Mouse (Mus musculus): ENCODE results near the gene BC030867. TPM values are rescaled to one million over a fixed set of nuclear protein-coding genes. Genes with fewer than 3 reads are reported as not detected.

Gene BC030867
- total and polyA plus RNA-seq, 3 experiments, result 20.0 to 51.7 (median 36.2) TPM

DNA sequence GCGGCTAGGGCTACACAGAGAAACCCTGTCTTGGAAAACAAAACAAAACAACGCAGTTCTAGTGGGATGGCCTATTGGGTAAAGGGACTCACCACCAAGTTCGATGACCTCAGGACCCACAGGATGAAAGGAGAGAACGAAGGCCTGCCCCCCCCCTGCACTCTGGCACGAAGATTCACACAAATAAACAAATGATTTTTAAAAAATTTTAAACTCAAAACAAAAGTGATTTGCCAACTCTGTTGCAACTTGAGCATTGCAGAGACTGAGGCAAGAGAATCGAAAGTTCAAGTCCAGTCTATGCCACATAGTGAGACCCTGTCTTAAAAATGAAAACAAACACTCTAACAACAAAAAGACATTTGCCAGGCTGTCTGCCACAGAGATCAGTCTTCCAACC lies 8.0 kb upstream of the BC030867 start:
- no peak for DNase-seq (ENCODE audit: low read depth, low spot score)
- Histone ChIP-seq H3K79me2 (ENCODE audit: control insufficient read depth, insufficient read depth, low read length, poor library complexity) (no peaks in the 10 kb centered on the region), H3K4me3 (ENCODE audit: control insufficient read depth in 1 of 2, insufficient read depth in 1 of 2, low read depth in 2 of 2, low read length in 2 of 2) (no peak overlapping the region), H3K27ac (ENCODE audit: control insufficient read depth, low read depth, low read length) (no peak overlapping the region), H3K9ac (ENCODE audit: control insufficient read depth, low read depth, low read length, poor library complexity, severe bottlenecking) (no peak overlapping the region), H3K4me1 (ENCODE audit: control insufficient read depth in 1 of 2, insufficient read depth in 2 of 2, low read length in 2 of 2) (peaks cover 3 to 19% of the 10 kb centered on the region in 2 experiments), H3K27me3 (ENCODE audit: control insufficient read depth in 1 of 2, insufficient read depth in 2 of 2, low read length in 2 of 2) (no peaks in the 10 kb centered on the region), H3K36me3 (ENCODE audit: control insufficient read depth in 1 of 2, insufficient read depth in 2 of 2, low read length in 2 of 2) (peaks cover 0 to 12% of the 10 kb centered on the region in 2 experiments; a peak in 2 of 4 replicates), H3K9me3 (replicated peaks; ENCODE audit: insufficient read depth, low read length) (no peaks in the 10 kb centered on the region)
- TF ChIP-seq GATA1 (IDR thresholded peaks at IDR 0.05; ENCODE audit: low read depth, low read length) (no peak), USF2 (IDR thresholded peaks at IDR 0.05; ENCODE audit: borderline replicate concordance in 1 of 2, insufficient read depth in 1 of 2, low read depth in 1 of 2, low read length in 2 of 2) (no peak), NRF1 (IDR thresholded peaks at IDR 0.05; ENCODE audit: insufficient read depth, low read depth, low read length, poor library complexity, severe bottlenecking) (no peak), GABPA (IDR thresholded peaks at IDR 0.05; ENCODE audit: low read depth, low read length) (no peak), USF1 (IDR thresholded peaks at IDR 0.05; ENCODE audit: low read depth, low read length) (no peak), SIN3A (IDR thresholded peaks at IDR 0.05; ENCODE audit: low read length) (no peak), CHD2 (IDR thresholded peaks at IDR 0.05; ENCODE audit: low read length) (no peak), MYC (IDR thresholded peaks at IDR 0.05; ENCODE audit: low read depth, low read length) (no peak), NELFE (IDR thresholded peaks at IDR 0.05; ENCODE audit: low read depth, low read length) (no peak), TBP (IDR thresholded peaks at IDR 0.05; ENCODE audit: low read depth, low read length) (no peak), ZMIZ1 (IDR thresholded peaks at IDR 0.05; ENCODE audit: low read depth, low read length) (no peak)

- peaks cover 0 to 13% of the 10 kb centered on the region in 2 experiments; a peak in 2 of 4 replicates for H3K36me3 ChIP-seq (ENCODE audit: control insufficient read depth in 1 of 2, insufficient read depth in 2 of 2, low read length in 2 of 2)
- H3K27ac ChIP-seq (ENCODE audit: control insufficient read depth, low read depth, low read length), result no peak overlapping the region
- H3K4me1 ChIP-seq (ENCODE audit: control insufficient read depth in 1 of 2, insufficient read depth in 2 of 2, low read length in 2 of 2), result peaks cover 0 to 18% of the 10 kb centered on the region in 2 experiments
- H3K9ac ChIP-seq (ENCODE audit: control insufficient read depth, low read depth, low read length, poor library complexity, severe bottlenecking), result no peak overlapping the region
- DNase-seq (ENCODE audit: low read depth, low spot score), result no peak
- no peaks in the 10 kb centered on the region for H3K27me3 ChIP-seq (ENCODE audit: control insufficient read depth in 1 of 2, insufficient read depth in 2 of 2, low read length in 2 of 2)
- H3K4me3 ChIP-seq (ENCODE audit: control insufficient read depth in 1 of 2, insufficient read depth in 1 of 2, low read depth in 2 of 2, low read length in 2 of 2), result no peak overlapping the region
- TF ChIP-seq MAFK (IDR thresholded peaks at IDR 0.05; ENCODE audit: borderline replicate concordance, low read depth, low read length) (no peak), MYC (IDR thresholded peaks at IDR 0.05; ENCODE audit: low read depth, low read length) (no peak), NELFE (IDR thresholded peaks at IDR 0.05; ENCODE audit: low read depth, low read length) (no peak), JUND (IDR thresholded peaks at IDR 0.05; ENCODE audit: low read depth, low read length) (no peak), USF2 (IDR thresholded peaks at IDR 0.05; ENCODE audit: borderline replicate concordance in 1 of 2, insufficient read depth in 1 of 2, low read depth in 1 of 2, low read length in 2 of 2) (no peak), NRF1 (IDR thresholded peaks at IDR 0.05; ENCODE audit: insufficient read depth, low read depth, low read length, poor library complexity, severe bottlenecking) (no peak), ETS1 (IDR thresholded peaks at IDR 0.05; ENCODE audit: low read depth, low read length) (no peak), GABPA (IDR thresholded peaks at IDR 0.05; ENCODE audit: low read depth, low read length) (no peak), MYB (IDR thresholded peaks at IDR 0.05; ENCODE audit: low read depth, low read length) (no peak), SIN3A (IDR thresholded peaks at IDR 0.05; ENCODE audit: low read length) (no peak), MAZ (IDR thresholded peaks at IDR 0.05; ENCODE audit: low read depth, low read length) (no peak), CTCF (IDR thresholded peaks at IDR 0.05 in 2 of 3, conservative IDR thresholded peaks at IDR 0.05 in 1 of 3; ENCODE audit: control insufficient read depth in 1 of 3, insufficient read depth in 1 of 3, low read depth in 2 of 3, low read length in 3 of 3, poor library complexity in 1 of 3, severe bottlenecking in 1 of 3) (no peak), POLR2AphosphoS2 (IDR thresholded peaks at IDR 0.05; ENCODE audit: low read length) (no peak), EP300 (IDR thresholded peaks at IDR 0.05; ENCODE audit: low read depth in 1 of 2, low read length in 2 of 2) (no peak), ZC3H11A (IDR thresholded peaks at IDR 0.05; ENCODE audit: low read depth, low read length) (no peak)
- H3K79me2 ChIP-seq (ENCODE audit: control insufficient read depth, insufficient read depth, low read length, poor library complexity), result no peaks in the 10 kb centered on the region
- no peaks in the 10 kb centered on the region for H3K9me3 ChIP-seq (replicated peaks; ENCODE audit: insufficient read depth, low read length)
Observed at GRCm38 (mm10) chr11:102241246-102241645, 7.4 kb upstream of the BC030867 start.
